Mouse (Mus musculus) ES-E14 (cell line): Measurements from ENCODE around the gene Krtap19-3.

Source experiments
- MAFK ChIP-seq: IDR thresholded peaks from 2 replicates; pipeline ENCODE4 v1.6.1; 2014; ENCODE audit warnings: mild to moderate bottlenecking, low read depth, low read length, inconsistent platforms; ENCODE audit not compliant: insufficient read depth
- ZC3H11A ChIP-seq: IDR thresholded peaks from 2 replicates; pipeline ENCODE4 v1.6.1; 2012; ENCODE audit warnings: low read depth, mild to moderate bottlenecking, inconsistent platforms, low read length, borderline replicate concordance
- ZNF384 ChIP-seq: IDR thresholded peaks from 2 replicates; pipeline ENCODE4 v1.6.1; 2012; ENCODE audit warnings: low read depth, low read length, inconsistent platforms

GRCm38 (mm10) chr16:88874169-88874568 is 3.7 kb downstream of the Krtap19-3 start, which contains the start of gene Krtap19-2:
- TF ChIP-seq MAFK: no peak
- TF ChIP-seq ZC3H11A: no peak
- no peak for TF ChIP-seq ZNF384
